Mouse (Mus musculus): ENCODE measurements around the gene Atp11c. TPM values are rescaled to one million over a fixed set of nuclear protein-coding genes. Genes with fewer than 3 reads are reported as not detected.
A peak's percentile ranks its signal among the peaks of the same experiment; 100 is the strongest.

Atp11c gene
- polyA plus RNA-seq, 1 experiment from 2014 or later = 5.9 TPM

DNA sequence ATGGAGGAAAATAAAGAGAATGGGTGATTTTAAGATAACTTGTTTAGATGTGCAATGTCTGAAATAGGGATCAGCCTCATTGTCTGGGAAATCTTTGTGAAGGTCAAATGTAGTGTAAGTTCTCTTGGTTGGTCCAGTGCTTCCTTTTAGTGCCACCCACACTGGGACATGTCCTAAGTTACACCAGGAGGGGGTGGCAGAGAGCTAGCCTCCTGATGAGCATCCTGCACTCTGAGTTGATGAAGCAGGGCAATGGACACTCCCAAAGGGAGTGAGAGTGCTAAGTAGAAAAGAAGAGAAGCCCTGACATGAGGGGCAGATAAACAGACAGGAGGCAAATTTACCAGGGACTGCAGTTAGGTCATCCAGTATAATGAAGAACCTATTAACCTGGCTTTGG, 88.5 kb downstream of the Atp11c start:
- no peaks in the 10 kb centered on the region for H3K9me3 ChIP-seq (replicated peaks)
- H3K4me2 ChIP-seq = no peak overlapping the region
- H3K36me3 ChIP-seq = no peaks in the 10 kb centered on the region
- H3K9ac ChIP-seq = no peak overlapping the region
- H3K4me1 ChIP-seq (replicated peaks) = no peaks in the 10 kb centered on the region
- no peaks in the 10 kb centered on the region for H3K27me3 ChIP-seq (replicated peaks)
- no peak for ATAC-seq (ENCODE audit: insufficient number of reproducible peaks, low FRiP score)
- no peak overlapping the region for H3K27ac ChIP-seq (ENCODE audit: poor library complexity, severe bottlenecking)
- H3K4me3 ChIP-seq = no peak overlapping the region

DNA sequence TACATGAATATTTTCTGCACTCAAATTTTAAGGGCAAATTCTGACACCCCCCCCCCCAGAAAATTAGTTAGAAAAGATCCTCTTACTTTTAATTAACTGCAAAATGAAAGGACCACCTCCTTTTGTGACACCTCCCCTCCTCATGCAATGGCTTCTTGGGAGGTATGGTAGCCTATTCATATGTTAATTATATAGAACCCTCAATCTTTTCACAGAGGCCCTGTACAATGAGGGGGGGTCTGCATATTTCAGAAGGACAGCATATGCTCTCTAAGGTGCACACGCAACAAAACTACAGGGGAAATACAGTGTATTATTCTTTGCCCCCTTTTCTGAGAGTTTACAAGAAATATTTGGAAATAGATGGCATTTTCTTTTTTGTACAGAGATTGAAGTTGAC, 94.7 kb downstream of the Atp11c start:
- H3K4me1 ChIP-seq (replicated peaks) = no peaks in the 10 kb centered on the region
- H3K9me3 ChIP-seq (replicated peaks) = no peaks in the 10 kb centered on the region
- no peak overlapping the region for H3K4me3 ChIP-seq
- no peak overlapping the region for H3K9ac ChIP-seq
- no peak overlapping the region for H3K27ac ChIP-seq (ENCODE audit: poor library complexity, severe bottlenecking)
- no peaks in the 10 kb centered on the region for H3K36me3 ChIP-seq
- no peak for ATAC-seq (ENCODE audit: insufficient number of reproducible peaks, low FRiP score)
- H3K27me3 ChIP-seq (replicated peaks) = no peaks in the 10 kb centered on the region
- no peak overlapping the region for H3K4me2 ChIP-seq
- WGBS = 78% methylated on average over 1 of the region's 1 CpGs

DNA sequence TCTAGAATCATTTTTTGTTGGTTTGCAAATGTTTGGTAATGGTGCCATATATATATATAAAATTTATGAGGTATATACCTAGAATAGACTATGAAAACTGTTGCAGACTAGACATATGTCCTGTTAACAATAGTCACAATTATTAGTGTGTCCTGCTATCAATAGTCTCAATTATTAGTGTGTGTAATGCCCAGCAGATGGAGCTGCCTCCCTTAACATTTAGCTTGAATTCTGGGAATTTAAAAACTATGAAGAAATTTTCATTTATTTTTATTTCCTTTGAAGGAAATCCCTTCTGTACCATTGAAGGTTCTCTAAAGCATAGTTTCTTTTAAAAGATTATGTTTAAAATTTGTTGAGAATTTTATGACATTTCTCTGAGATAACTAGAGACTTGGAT, 97.2 kb downstream of the Atp11c start:
- Histone ChIP-seq H3K27ac (ENCODE audit: poor library complexity, severe bottlenecking) (no peak overlapping the region), H3K9me3 (replicated peaks) (no peaks in the 10 kb centered on the region), H3K9ac (no peak overlapping the region), H3K4me1 (replicated peaks) (no peaks in the 10 kb centered on the region), H3K36me3 (no peaks in the 10 kb centered on the region), H3K4me3 (no peak overlapping the region), H3K27me3 (replicated peaks) (no peaks in the 10 kb centered on the region), H3K4me2 (no peak overlapping the region)
- no peak for ATAC-seq (ENCODE audit: insufficient number of reproducible peaks, low FRiP score)

DNA sequence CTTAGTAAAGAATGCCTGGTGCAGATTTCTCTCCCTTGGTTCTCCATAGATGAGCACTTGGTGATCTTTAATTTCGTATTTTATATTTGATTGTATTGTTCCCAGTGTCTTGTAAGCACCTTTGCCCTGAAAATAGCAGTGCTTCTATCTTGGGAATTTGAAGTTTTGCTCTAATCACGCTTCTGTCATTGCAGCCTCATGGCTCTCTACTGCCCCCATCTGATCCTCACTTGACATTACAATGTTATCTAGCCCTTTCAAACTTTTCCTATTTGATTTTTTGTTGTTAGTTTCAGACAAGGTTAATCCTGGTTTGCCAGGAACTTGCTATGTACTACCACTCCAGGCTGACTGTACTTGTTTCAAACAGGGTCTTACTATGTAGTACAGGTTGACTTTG, 128.7 kb downstream of the Atp11c start:
- no peak for ATAC-seq (ENCODE audit: insufficient number of reproducible peaks, low FRiP score)
- Histone ChIP-seq H3K9me3 (replicated peaks) (no peaks in the 10 kb centered on the region), H3K9ac (no peak overlapping the region), H3K4me3 (no peak overlapping the region), H3K36me3 (no peaks in the 10 kb centered on the region), H3K4me1 (replicated peaks) (no peaks in the 10 kb centered on the region), H3K4me2 (no peak overlapping the region), H3K27me3 (replicated peaks) (no peaks in the 10 kb centered on the region), H3K27ac (ENCODE audit: poor library complexity, severe bottlenecking) (no peak overlapping the region)
- WGBS = 13% methylated on average over 2 of the region's 2 CpGs

DNA sequence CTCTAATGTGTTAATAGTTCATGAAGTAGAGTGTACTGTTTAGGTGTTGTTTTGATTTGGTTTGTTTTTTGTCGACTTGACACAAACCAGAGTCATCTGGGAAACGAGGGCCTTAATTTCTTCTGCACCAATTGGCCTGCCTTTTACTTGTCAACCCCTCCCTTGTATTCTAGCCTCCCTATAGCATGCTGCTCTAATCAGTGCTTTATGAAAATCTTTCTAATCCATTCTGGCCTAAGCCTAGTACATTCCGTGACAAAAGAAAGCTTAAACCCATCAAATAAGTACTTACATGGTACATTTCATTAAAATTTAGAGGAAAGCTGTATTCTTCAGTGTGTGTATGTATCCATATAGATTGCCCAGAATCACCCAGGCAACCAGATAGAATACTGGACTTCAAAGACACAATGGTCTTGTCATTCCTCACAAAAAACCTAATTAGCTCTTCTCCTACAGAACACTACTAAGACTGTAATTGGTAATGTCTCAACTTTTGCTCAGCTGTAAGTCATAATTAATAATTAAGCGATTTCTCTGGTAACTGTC, 177.9 kb downstream of the Atp11c start:
- Histone ChIP-seq H3K4me2 (no peak overlapping the region), H3K9ac (no peak overlapping the region), H3K27ac (ENCODE audit: poor library complexity, severe bottlenecking) (no peak overlapping the region), H3K4me1 (replicated peaks) (no peaks in the 10 kb centered on the region), H3K9me3 (replicated peaks) (no peaks in the 10 kb centered on the region), H3K4me3 (no peak overlapping the region), H3K27me3 (replicated peaks) (no peaks in the 10 kb centered on the region), H3K36me3 (no peaks in the 10 kb centered on the region)
- ATAC-seq (ENCODE audit: insufficient number of reproducible peaks, low FRiP score) = no peak
- 51% methylated on average over 4 of the region's 4 CpGs for WGBS

DNA sequence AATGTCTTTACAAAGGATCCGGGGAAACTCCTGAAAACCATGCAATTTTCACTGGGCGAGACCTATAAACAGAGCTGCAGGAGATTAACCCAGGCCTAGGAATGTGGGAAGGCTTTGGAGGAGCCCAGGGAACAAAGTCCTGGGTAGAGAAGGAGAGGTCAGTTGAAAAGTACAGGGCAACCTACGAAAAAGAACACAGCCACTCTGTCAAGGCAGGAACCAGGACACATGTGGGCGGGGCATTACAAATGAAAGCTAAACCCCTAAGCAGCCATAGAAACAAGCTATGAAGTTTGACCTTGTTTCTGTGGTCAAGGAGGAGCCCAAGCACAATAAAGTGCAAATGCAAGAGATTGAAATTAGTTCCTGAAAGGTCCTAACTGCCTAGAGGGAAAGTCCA, 186.8 kb downstream of the Atp11c start:
- no peak overlapping the region for H3K27ac ChIP-seq (ENCODE audit: poor library complexity, severe bottlenecking)
- H3K4me3 ChIP-seq = no peak overlapping the region
- no peak overlapping the region for H3K9ac ChIP-seq
- ATAC-seq (ENCODE audit: insufficient number of reproducible peaks, low FRiP score) = no peak
- 0 out of 2 replicates have a peak, but pooled peaks cover 2% of the 10 kb centered on the region for H3K4me1 ChIP-seq (replicated peaks)
- H3K27me3 ChIP-seq (replicated peaks) = peaks cover 11% of the 10 kb centered on the region; the same call in 1 of the 2 replicates
- H3K9me3 ChIP-seq (replicated peaks) = no peaks in the 10 kb centered on the region
- WGBS = 61% methylated on average over 4 of the region's 4 CpGs
- H3K4me2 ChIP-seq = no peak overlapping the region
- H3K36me3 ChIP-seq = no peaks in the 10 kb centered on the region

DNA sequence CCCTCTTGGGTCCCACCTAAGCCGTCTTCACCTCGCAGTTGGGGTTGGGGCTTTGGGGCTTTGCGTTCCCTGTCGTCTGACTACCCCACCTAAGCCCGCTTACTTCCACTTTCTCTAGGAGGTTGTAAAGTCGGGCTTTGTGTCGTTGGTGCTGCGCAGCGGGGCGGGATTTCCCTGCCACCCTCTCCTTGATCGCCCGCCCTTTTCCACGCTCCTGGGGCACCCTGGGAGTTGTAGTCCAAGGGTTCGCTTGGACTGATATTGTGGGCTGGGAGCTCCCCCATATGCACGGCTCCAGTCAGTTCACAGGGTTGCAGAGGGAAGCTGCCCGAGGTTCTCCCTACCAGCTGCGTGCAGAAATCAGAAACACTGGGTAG, 187.8 kb downstream of the Atp11c start:
- WGBS = 15% methylated on average over 17 of the region's 17 CpGs
- ATAC-seq (ENCODE audit: insufficient number of reproducible peaks, low FRiP score) = peak; percentile 92
- Histone ChIP-seq H3K4me1 (replicated peaks) (0 out of 2 replicates have a peak, but pooled peaks cover 2% of the 10 kb centered on the region), H3K9me3 (replicated peaks) (no peaks in the 10 kb centered on the region), H3K27ac (ENCODE audit: poor library complexity, severe bottlenecking) (peak overlapping the region; percentile 96), H3K4me2 (peak overlapping the region; percentile 55), H3K4me3 (peak overlapping the region; percentile 86), H3K36me3 (no peaks in the 10 kb centered on the region), H3K27me3 (replicated peaks) (peaks cover 11% of the 10 kb centered on the region; the same call in 1 of the 2 replicates), H3K9ac (peak overlapping the region; percentile 89)

DNA sequence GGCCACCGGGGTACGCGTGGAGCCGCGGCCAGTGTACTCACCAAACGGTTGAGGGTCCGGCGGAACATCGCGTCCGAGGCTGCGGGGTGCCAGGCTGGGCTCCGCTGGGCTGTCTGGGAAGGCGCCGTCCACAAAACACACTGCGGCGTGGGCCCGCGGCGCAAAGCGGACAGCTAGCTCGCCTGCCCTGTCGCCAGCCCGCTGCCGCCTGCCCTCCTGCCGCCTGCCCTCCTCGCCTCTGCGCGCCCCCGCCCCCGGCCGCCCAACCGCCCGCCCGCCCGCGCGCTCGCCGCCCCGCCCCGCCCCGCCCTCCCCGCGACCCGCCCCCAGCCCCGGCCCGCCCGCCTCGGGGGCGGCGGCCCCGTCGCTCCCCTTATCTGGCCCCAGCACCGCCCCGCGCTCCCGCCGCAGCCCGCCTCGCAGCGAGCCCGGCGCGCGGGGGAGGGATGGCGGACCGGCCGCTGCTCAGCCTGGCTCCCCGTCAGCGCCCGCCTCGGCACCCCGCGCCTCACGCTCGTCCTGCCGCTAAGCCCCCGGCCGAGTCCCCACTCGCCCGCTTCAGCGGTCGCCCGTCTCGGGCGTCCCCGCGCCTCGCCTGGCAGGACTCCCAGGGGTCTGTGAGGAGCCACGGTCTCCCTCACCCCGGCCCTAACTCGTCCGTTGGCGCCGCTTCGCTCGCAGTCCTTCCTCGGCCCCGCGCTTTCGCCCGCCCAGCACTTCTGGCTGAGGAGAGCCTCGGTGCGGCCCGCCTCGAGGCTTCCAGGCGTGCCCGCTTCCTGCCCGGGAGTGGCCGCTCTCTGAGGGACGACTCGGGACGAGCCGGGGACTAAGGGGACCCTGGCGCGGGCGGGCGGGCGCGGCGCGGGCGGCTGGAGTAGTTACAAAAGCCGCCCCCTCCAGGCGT, 188.5 kb downstream of the Atp11c start:
- H3K4me1 ChIP-seq (replicated peaks) = 0 out of 2 replicates have a peak, but pooled peaks cover 2% of the 10 kb centered on the region
- H3K4me3 ChIP-seq = peak overlapping the region; percentile 86
- no peaks in the 10 kb centered on the region for H3K36me3 ChIP-seq
- H3K27ac ChIP-seq (ENCODE audit: poor library complexity, severe bottlenecking) = peak overlapping the region; percentile 96
- H3K4me2 ChIP-seq = peak overlapping the region; percentile 83
- peak; percentile 91 for ATAC-seq (ENCODE audit: insufficient number of reproducible peaks, low FRiP score)
- H3K9ac ChIP-seq = peak overlapping the region; percentile 89
- WGBS = 12% methylated on average over 70 of the region's 126 CpGs
- no peaks in the 10 kb centered on the region for H3K9me3 ChIP-seq (replicated peaks)
- H3K27me3 ChIP-seq (replicated peaks) = peaks cover 11% of the 10 kb centered on the region; the same call in 1 of the 2 replicates

DNA sequence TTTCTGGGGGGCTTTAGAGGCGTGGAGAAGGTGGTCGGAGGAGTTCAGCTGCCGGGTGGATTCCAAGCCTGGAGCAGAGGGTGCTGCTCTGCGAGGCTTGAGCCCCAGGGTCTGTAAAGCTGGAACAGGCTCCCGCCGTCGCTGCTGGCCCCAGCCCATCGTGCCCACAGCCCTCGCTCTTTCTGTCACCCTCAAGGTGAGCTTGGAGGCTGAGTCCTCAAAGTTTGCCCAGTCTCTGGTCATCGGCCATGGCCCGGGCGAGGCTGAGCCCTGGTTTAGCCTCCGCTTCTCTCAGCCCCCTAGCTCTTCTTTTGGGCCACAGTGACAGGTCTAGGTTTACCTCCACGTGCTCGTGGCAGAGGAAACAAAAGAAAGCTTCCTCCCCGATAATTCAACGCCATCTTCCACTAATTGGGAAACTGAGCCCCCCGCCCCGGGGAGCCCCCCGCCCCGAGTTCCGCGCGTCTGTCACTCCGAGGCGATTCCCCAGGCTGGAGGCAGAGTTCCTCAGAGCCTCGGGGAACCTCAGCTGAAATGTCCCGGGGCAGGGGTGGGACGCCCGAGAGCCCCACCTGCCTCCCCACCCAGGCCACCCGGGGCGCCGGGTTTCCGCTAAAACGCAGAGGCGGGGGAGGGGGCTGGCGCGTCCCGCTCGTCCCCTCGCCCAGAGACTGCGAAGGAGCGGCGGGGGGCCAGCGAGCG, 189.3 kb downstream of the Atp11c start:
- H3K36me3 ChIP-seq = no peaks in the 10 kb centered on the region
- H3K27ac ChIP-seq (ENCODE audit: poor library complexity, severe bottlenecking) = peak overlapping the region; percentile 34; the same call in 1 of the 2 replicates

DNA sequence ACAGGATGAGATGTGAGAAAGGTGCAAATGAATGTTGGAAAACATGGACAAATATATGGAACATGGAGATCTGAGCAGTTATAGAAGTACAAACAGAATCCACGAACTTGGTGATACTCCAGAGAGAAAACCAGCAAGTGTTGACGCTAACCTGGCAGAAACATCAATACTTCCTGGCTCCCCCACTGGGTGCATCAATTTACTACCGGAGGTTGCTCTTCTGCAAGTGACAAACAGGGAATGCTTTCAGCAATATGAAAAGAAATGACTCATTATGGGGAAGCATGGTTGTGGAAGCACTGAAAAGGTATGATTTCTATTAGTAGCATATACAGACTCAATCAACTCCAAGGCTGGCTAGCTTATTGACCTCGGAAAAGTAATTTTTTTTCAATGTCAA, 198.2 kb downstream of the Atp11c start:
- Histone ChIP-seq H3K4me3 (no peak overlapping the region), H3K4me2 (no peak overlapping the region), H3K27me3 (replicated peaks) (no peaks in the 10 kb centered on the region), H3K27ac (ENCODE audit: poor library complexity, severe bottlenecking) (no peak overlapping the region), H3K9me3 (replicated peaks) (no peaks in the 10 kb centered on the region), H3K36me3 (no peaks in the 10 kb centered on the region), H3K4me1 (replicated peaks) (no peaks in the 10 kb centered on the region), H3K9ac (no peak overlapping the region)
- 67% methylated on average over 4 of the region's 4 CpGs for WGBS
- ATAC-seq (ENCODE audit: insufficient number of reproducible peaks, low FRiP score) = no peak

More for the DNA sequence above, 189.3 kb downstream of the Atp11c start:
- Histone ChIP-seq H3K4me1 (replicated peaks) (0 out of 2 replicates have a peak, but pooled peaks cover 2% of the 10 kb centered on the region), H3K4me2 (peak overlapping the region; percentile 83), H3K9me3 (replicated peaks) (no peaks in the 10 kb centered on the region), H3K4me3 (peak overlapping the region; percentile 86), H3K9ac (peak overlapping the region; percentile 77), H3K27me3 (replicated peaks) (peaks cover 11% of the 10 kb centered on the region; the same call in 1 of the 2 replicates)
- peak; percentile 61 for ATAC-seq (ENCODE audit: insufficient number of reproducible peaks, low FRiP score)
- WGBS = 21% methylated on average over 41 of the region's 46 CpGs

DNA sequence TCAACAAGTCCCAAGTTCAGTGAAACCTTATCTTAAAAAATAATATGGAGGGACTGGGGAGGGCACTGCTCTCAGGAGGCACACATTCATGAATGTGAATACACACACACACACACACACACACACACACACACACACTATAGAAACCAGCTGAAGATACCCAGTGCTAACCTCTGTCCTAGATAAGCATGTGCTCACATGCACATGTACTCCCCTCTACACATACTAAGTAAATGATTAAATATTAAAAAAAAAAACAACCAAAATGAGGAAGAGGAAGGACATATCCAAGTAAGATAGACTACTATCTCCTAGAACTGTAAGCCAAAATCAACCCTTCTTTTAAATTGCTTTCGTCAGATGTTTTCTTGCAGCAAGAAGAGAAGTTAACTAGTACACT, 205.6 kb downstream of the Atp11c start:
- Histone ChIP-seq H3K27me3 (replicated peaks) (no peaks in the 10 kb centered on the region), H3K9me3 (replicated peaks) (no peaks in the 10 kb centered on the region), H3K36me3 (no peaks in the 10 kb centered on the region), H3K4me2 (no peak overlapping the region), H3K27ac (ENCODE audit: poor library complexity, severe bottlenecking) (no peak overlapping the region), H3K4me1 (replicated peaks) (0 out of 2 replicates have a peak, but pooled peaks cover 3% of the 10 kb centered on the region), H3K9ac (no peak overlapping the region), H3K4me3 (no peak overlapping the region)
- no peak for ATAC-seq (ENCODE audit: insufficient number of reproducible peaks, low FRiP score)
- WGBS = 67% methylated on average over 1 of the region's 1 CpGs
